Mouse (Mus musculus): ENCODE data around the gene Hist1h2aa.

Gene Hist1h2aa

DNA sequence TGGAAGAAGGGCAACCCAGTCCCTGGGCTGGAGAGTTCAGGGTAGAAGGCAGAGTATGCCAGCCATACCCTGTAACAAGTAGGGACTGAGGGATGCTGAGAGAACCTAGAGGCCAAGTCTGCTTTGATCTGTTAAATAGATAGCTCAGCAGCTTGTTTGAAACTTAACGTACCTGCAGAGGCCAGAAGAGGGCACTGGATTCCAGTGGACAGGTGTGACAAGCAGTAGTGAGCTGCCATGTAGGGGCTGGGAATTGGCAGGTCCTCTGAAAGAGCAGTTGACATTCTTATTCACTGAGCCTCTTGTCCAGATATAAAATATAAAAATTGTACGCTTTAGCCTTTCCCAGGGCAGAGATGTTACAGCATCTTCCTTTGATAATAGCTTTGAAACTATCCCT lies 8.6 kb downstream of the Hist1h2aa start:
- in situ Hi-C loops (cut with MboI, MseI) = no loop called here

DNA sequence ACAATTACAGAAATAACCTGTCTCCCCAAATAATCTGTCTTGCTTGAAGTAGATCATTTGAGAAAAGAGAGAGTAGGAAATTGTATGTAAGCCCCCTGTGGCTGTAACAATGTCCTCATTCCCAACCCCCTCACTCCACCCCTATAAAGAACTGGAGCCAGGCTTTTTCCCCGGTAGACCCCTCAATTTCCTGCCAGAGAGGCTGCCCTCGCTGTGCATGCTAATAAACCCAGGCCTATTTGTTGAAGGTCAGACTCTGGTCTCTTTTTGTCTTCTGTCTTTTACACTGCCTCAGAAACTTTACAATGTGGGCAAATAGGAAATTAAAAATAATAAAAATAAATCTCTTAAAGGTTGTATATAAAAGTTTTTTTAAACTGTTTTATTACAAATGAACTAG lies 12.0 kb downstream of the Hist1h2aa start:
- in situ Hi-C loops (cut with MboI, MseI) = no loop called here

DNA sequence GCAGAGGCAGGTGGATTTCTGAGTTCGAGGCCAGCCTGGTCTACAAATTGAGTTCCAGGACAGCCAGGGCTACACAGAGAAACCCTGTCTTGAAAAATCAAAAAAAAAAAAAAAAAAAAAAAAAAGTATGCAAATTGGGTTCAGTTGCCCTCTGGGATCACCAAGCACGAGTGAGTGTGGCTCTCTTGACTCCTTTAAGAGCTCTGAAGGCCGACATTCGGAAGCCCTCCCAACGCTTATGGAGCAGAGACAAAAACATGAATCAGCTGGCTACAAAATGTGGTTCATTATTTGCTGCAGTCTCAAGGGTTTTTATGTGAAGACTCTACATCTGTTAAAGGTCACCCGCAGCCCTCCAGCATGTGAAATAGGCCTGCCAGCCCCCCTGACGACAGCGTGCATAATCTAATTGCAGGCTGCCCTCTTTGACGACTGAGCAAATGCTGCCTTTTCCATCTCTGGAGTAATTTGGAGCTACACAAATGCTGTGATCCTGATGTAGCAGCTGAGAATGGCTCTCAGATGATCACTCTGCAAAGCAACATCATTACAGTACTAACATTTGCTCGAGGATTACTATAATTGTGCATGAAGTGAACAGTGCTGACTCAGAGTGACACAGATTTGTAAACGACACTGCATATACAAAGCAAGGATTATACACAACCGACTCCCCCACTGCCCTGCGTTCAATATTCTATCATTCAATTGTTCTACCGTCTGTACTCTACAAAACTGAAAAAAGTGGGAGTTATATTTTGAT lies 15.4 kb downstream of the Hist1h2aa start:
- in situ Hi-C loops (cut with MboI, MseI) = no loop called here

GRCm38 (mm10) chr13:23950928-23951327 lies 16.7 kb downstream of the Hist1h2aa start:
- in situ Hi-C loops (cut with MboI, MseI) = no loop called here

GRCm38 (mm10) chr13:23959776-23960175 lies 25.5 kb downstream of the Hist1h2aa start:
- in situ Hi-C loops (cut with MboI, MseI) = no loop called here

DNA sequence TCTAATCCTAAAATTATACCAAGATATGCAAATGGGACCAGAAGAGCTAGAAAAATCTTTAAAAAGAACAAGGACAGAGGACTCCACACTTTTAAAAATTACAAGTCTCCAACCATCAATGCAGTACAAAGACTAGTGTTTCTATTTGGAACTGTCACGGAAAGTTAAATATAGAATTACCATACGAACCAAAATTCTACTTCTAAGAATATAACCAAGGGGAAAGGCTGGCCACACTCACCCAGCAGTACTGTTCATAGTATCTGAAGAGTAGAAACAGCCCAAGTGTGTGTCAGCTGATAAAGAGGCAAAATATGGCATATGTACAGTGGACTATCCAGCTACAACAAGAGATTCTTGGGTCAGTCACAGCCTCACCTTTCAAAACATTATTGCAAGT lies 30.6 kb downstream of the Hist1h2aa start:
- in situ Hi-C loops (cut with MboI, MseI) = no loop called here

GRCm38 (mm10) chr13:23971870-23972269 lies 37.6 kb downstream of the Hist1h2aa start:
- in situ Hi-C loops (cut with MboI, MseI) = no loop called here

DNA sequence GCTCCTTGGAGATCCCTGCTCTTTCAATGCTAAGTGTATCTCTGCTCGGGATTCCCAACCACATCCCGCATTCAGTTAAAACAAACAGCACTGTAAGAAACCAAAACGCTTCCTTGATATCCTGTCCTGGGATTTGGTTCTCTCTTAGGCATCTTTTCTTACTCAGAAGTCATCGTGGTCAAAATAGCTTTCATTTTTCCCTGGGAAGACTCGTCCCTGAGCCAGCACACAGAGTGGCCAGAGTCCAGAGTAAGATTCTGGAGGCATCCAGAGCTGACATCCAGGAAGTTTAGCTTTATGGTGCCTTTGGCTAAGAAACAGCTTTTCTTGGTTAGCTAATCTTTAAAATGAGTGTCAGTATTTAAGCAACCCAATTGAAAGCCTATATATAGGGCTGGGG lies 38.0 kb downstream of the Hist1h2aa start:
- in situ Hi-C loops (cut with MboI, MseI) = no loop called here

Data from T-helper 1 cell (primary cell).